Mouse (Mus musculus) limb, embryonic 14.5 days (tissue): ENCODE results near the gene Ehd4. TPM values are rescaled to one million over a fixed set of nuclear protein-coding genes. Genes with fewer than 3 reads are reported as not detected.

Experiments used
- ATAC-seq: fragments of 200-750 bp; cut with Nextera tagmentation; 2 replicates; pipeline ENCODE4 v1.8.0; 2017; ENCODE audit warnings: low read depth, moderate number of reproducible peaks, moderate TSS enrichment; ENCODE audit not compliant: low FRiP score
- DNase-seq: peaks from one replicate; pipeline ENCODE4 v3.0.0-alpha.2; 2015; ENCODE audit warnings: low spot score
- H3K27ac ChIP-seq: fragments of 300-500 bp; sonication (generic); replicated peaks from 2 replicates; pipeline ENCODE4 v1.5.1; 2014; ENCODE audit warnings: low read depth, mild to moderate bottlenecking, low read length, moderate library complexity, mixed read lengths
- H3K27me3 ChIP-seq: fragments of 300-500 bp; sonication (generic); 2 replicates; pipeline ENCODE4 v1.6.1; 2014; ENCODE audit warnings: low read length, mixed read lengths; ENCODE audit not compliant: control insufficient read depth, insufficient read depth
- H3K36me3 ChIP-seq: fragments of 300-500 bp; sonication (generic); 2 replicates; pipeline ENCODE4 v1.6.1; 2014; ENCODE audit warnings: mild to moderate bottlenecking, low read length, moderate library complexity, mixed read lengths; ENCODE audit not compliant: control insufficient read depth, insufficient read depth
- H3K4me1 ChIP-seq: fragments of 300-500 bp; sonication (generic); 2 replicates; pipeline ENCODE4 v1.6.1; 2014; ENCODE audit warnings: antibody characterized with exemption, low read length, mixed read lengths; ENCODE audit not compliant: control insufficient read depth, insufficient read depth
- H3K4me2 ChIP-seq: fragments of 300-500 bp; sonication (generic); replicated peaks from 2 replicates; pipeline ENCODE4 v1.6.1; 2014; ENCODE audit warnings: low read depth, mild to moderate bottlenecking, low read length, moderate library complexity; ENCODE audit not compliant: severe bottlenecking
- H3K4me3 ChIP-seq: fragments of 300-500 bp; sonication (generic); replicated peaks from 2 replicates; pipeline ENCODE4 v1.5.1; 2014; ENCODE audit warnings: low read length
- H3K9ac ChIP-seq: fragments of 300-500 bp; sonication (generic); 2 replicates; pipeline ENCODE4 v1.6.1; 2014; ENCODE audit warnings: mild to moderate bottlenecking, low read depth, low read length, moderate library complexity; ENCODE audit not compliant: severe bottlenecking
- H3K9me3 ChIP-seq: fragments of 300-500 bp; sonication (generic); 2 replicates; pipeline ENCODE4 v1.6.1; 2016; ENCODE audit warnings: low read length; ENCODE audit not compliant: control insufficient read depth
- POLR2A ChIP-seq: fragments of 200-500 bp; IDR thresholded peaks from 2 replicates; pipeline ENCODE4 v1.8.0; 2012; ENCODE audit warnings: inconsistent platforms, mild to moderate bottlenecking, moderate library complexity, borderline replicate concordance; ENCODE audit not compliant: insufficient read depth, insufficient read length; ENCODE audit errors: extremely low read depth
- WGBS: fragments of 180-500 bp; shearing (Covaris S2); extraction: QIAGEN DNeasy Blood & Tissue Kit; methylation state at CpG from one replicate; pipeline ENCODE4 v1.1.7; 2014; 5-methylcytosine and 5-hydroxymethylcytosine counted together
- polyA plus RNA-seq, 2 experiments: library from polyadenylated mRNA; depleted of rRNA in 1 of 2; stranded (reverse) in 1 of 2; unstranded in 1 of 2; fragments of >200 nt; fragmentation: Nextera tagmentation in 1 of 2; extraction: Ambion mirVana in 1 of 2; gene quantifications; 2 replicates each; pipeline versions ENCODE4 v1.2.1 to v1.2.3; 2012 to 2014

The Ehd4 gene
- polyA plus RNA-seq, 2 experiments = 19.7 to 51.0 TPM

DNA sequence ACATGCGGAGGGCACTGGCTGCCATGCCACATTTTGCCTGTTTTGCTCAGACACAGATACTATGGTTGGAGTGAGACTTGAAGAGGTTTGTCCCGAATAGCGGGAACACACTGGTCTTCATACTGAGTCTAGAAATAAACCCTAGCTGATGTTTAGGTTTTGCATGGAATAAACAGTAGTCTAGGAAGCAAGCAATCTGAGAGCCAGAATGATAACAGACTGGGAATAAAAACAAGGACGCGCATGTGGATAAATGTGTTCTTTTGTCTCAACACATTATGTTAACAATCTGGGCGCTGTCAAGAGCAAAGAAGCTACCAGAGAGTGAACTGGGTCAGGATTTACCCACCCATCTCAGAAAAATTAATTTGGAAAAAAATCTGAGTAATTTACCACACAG is 31.4 kb downstream of the Ehd4 start:
- Histone ChIP-seq H3K4me2 (no peak overlapping the region), H3K9me3 (no peaks in the 10 kb centered on the region), H3K27ac (no peak overlapping the region), H3K4me3 (no peak overlapping the region), H3K36me3 (no peaks in the 10 kb centered on the region), H3K4me1 (peaks cover 4% of the 10 kb centered on the region; the same call in 1 of the 2 replicates), H3K9ac (no peak overlapping the region), H3K27me3 (no peaks in the 10 kb centered on the region)
- ATAC-seq (no peak), DNase-seq (no peak)
- no peak for TF ChIP-seq POLR2A
- 92% methylated on average over 6 of the region's 6 CpGs for WGBS

DNA sequence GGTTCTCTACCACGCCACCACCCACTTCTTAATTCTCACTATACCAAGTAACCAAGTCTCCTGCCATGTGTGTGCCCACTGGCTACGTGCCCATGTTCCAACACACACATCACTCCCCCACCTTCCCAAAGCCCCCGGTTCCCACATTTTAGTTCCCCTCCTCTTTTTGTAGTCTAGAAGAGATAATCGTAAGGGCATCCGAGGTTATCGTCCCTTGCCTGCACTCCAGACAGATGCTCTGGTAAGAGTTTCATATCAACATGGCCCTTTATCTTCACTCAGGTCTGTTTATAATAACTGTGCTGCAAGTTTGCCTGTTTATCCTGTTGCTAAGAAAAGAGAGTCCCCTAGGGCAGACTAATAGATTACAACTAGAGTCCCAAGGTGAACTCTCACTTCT is 37.1 kb downstream of the Ehd4 start:
- ATAC-seq = no peak
- H3K36me3 ChIP-seq = no peaks in the 10 kb centered on the region
- no peak overlapping the region for H3K9ac ChIP-seq
- TF ChIP-seq POLR2A = no peak
- no peaks in the 10 kb centered on the region for H3K27me3 ChIP-seq
- WGBS = 96% methylated on average over 6 of the region's 6 CpGs
- H3K4me1 ChIP-seq = peaks cover 4% of the 10 kb centered on the region; the same call in 1 of the 2 replicates
- DNase-seq = no peak
- H3K27ac ChIP-seq = no peak overlapping the region
- no peak overlapping the region for H3K4me2 ChIP-seq
- H3K4me3 ChIP-seq = no peak overlapping the region
- no peaks in the 10 kb centered on the region for H3K9me3 ChIP-seq

DNA sequence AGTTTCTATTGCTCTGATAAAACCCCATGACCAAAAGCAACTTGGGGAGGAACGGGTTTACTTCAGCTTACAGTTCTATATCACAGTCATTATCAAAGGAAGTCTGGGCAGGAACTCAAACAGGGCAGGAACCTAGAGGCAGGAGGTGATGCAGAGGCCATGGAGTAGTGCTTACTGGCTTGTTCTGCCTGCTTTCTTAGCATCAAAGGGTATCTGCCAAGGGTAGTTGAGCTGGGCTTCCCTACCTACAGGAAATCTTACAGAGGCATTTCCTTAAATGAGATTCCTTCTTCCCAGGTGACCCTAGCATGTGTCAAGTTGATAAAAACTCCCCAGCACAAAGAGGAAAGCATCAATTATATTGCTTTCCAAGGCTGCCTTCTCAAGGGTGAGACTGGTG is 38.0 kb downstream of the Ehd4 start:
- WGBS = 77% methylated on average over 1 of the region's 1 CpGs
- Histone ChIP-seq H3K9me3 (no peaks in the 10 kb centered on the region), H3K27me3 (no peaks in the 10 kb centered on the region), H3K4me3 (no peak overlapping the region), H3K27ac (no peak overlapping the region), H3K4me1 (no peaks in the 10 kb centered on the region), H3K4me2 (no peak overlapping the region), H3K36me3 (no peaks in the 10 kb centered on the region), H3K9ac (no peak overlapping the region)
- ATAC-seq (no peak), DNase-seq (no peak)
- no peak for TF ChIP-seq POLR2A

DNA sequence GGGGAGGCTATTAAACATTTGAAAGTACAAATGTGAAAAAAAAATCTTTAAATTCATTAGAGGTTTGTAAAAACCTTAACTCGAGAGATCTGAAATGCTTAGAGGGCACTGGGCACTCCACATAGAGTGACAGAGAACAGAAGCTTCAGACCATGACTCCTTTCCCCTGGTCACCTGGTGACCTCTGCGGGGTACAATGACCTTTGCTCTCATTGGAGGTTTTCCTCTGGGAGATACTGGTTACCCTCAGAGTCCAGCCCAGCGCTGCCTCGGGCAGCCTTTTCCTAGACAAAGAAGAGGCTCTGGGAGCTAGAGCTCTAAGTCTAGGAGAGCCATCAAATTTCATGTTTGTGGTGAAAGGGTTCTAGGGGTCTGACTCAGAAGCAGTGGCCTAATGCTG is 39.4 kb downstream of the Ehd4 start:
- H3K4me1 ChIP-seq = no peaks in the 10 kb centered on the region
- 74% methylated on average over 4 of the region's 4 CpGs for WGBS

DNA sequence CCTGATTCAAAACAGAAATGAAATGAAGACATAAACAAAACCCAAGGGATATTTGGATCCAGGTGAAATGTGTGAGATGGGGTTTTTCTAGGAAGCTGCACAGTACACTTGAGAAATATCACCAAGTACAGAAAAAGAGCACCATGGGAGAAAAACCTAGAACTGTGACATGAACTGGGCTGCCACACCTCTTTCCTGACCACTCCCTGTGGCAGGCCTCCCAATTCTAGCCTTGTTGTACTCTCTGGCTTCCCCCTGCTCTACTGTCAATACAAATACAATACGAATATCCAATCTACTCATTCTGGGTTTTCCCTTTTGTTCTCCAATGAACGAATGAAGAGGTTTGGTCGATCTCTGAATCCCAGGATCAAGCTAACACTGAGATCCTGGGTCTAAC is 40.4 kb downstream of the Ehd4 start:
- H3K36me3 ChIP-seq = no peaks in the 10 kb centered on the region
- WGBS = 95% methylated on average over 3 of the region's 3 CpGs
- no peaks in the 10 kb centered on the region for H3K4me1 ChIP-seq
- H3K27me3 ChIP-seq = no peaks in the 10 kb centered on the region
- no peak overlapping the region for H3K9ac ChIP-seq
- no peak for DNase-seq
- H3K4me3 ChIP-seq = no peak overlapping the region
- no peak for TF ChIP-seq POLR2A
- ATAC-seq = no peak
- H3K9me3 ChIP-seq = no peaks in the 10 kb centered on the region
- no peak overlapping the region for H3K27ac ChIP-seq
- no peak overlapping the region for H3K4me2 ChIP-seq

More for the DNA sequence above, 39.4 kb downstream of the Ehd4 start:
- TF ChIP-seq POLR2A = no peak
- H3K36me3 ChIP-seq = no peaks in the 10 kb centered on the region
- DNase-seq (no peak), ATAC-seq (no peak)
- no peaks in the 10 kb centered on the region for H3K27me3 ChIP-seq
- H3K27ac ChIP-seq = no peak overlapping the region
- no peak overlapping the region for H3K4me2 ChIP-seq
- H3K9me3 ChIP-seq = no peaks in the 10 kb centered on the region
- no peak overlapping the region for H3K9ac ChIP-seq
- no peak overlapping the region for H3K4me3 ChIP-seq

DNA sequence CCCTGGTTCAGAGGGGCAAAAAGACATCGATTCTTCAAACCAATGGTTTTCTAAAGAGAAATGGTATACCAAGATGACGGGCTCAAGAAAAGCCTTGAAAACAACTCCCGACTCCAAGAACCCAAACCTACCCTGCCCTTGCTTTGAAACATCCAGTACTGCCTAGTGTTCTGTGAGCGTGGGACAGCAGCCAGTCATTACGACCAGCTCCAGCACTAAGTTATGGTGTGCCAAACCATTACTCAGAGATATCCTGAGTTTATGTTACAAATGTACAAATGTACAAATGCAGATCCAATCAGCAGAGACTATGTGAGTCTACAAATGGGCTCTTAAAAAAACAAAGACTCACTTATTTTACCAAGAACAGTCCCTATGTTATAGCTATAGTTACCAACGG is 40.9 kb downstream of the Ehd4 start:
- Histone ChIP-seq H3K27me3 (no peaks in the 10 kb centered on the region), H3K4me1 (no peaks in the 10 kb centered on the region), H3K36me3 (no peaks in the 10 kb centered on the region), H3K4me2 (no peak overlapping the region), H3K27ac (no peak overlapping the region), H3K4me3 (no peak overlapping the region), H3K9me3 (no peaks in the 10 kb centered on the region), H3K9ac (no peak overlapping the region)
- no peak for TF ChIP-seq POLR2A
- ATAC-seq (no peak), DNase-seq (no peak)
- 80% methylated on average over 6 of the region's 6 CpGs for WGBS
